ENCODE assay signal across 8 mouse cellular contexts in the genomic region with DNA sequence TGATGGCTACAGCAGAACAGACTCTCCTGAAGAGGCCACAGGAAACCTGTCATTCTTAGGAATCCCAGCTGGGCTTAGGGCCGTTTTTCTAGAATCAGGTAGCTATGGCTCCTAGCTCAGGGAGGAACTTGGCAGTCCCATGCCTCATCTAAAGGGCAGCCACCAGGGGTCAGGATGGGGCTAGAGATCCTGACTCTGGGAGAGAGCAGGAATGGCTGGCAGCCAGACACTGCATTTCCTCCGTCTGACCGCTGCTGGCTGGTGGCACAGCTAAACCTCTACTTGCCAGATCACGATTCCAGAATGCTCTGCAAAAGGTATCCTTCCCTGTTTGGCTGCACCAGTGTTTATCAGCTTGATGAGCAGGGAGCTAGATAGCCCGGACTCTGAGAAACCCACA. TPM values are rescaled to one million over a fixed set of nuclear protein-coding genes. Genes with fewer than 3 reads are reported as not detected.
DNase-seq lines count a peak whose midpoint lies in the region; ATAC-seq and TF ChIP-seq lines count a peak whose summit lies in the region.

No protein-coding gene starts in this region.

- TF ChIP-seq EP300 in MEL (IDR thresholded peaks at IDR 0.05; ENCODE audit: low read depth in 1 of 2, low read length in 2 of 2) = no peak

- peak; percentile 19 for TF ChIP-seq RAD21 in MEL (IDR thresholded peaks at IDR 0.05; ENCODE audit: low read depth, low read length)

- 5% methylated on average over 5 of the region's 5 CpGs for WGBS in embryonic facial prominence, embryonic 14.5 days
- 5% methylated on average over 5 of the region's 5 CpGs for WGBS in heart, embryonic 10.5 days
- 3% methylated on average over 5 of the region's 5 CpGs for WGBS in lung, embryonic 15.5 days

- H3K79me2 ChIP-seq in MEL (ENCODE audit: control insufficient read depth, insufficient read depth, low read length, poor library complexity) = no peaks in the 10 kb centered on the region

- TF ChIP-seq CTCF in MEL (IDR thresholded peaks at IDR 0.05 in 2 of 3, conservative IDR thresholded peaks at IDR 0.05 in 1 of 3; ENCODE audit: control insufficient read depth in 1 of 3, insufficient read depth in 1 of 3, low read depth in 2 of 3, low read length in 3 of 3, poor library complexity in 1 of 3, severe bottlenecking in 1 of 3) = peak; percentile 26 to 52 (median 47); a peak in 5 of 6 replicates

- peak; percentile 28 for DNase-seq in MEL (ENCODE audit: low read depth, low spot score)
- peak; percentile 89 for DNase-seq in adrenal gland, postnatal 25 days
- peak; percentile 94 for DNase-seq in embryonic facial prominence, embryonic 14.5 days (ENCODE audit: low spot score)
- DNase-seq in heart, embryonic 10.5 days (ENCODE audit: low spot score) = peak; percentile 92
- DNase-seq in kidney, adult 9 months = peak; percentile 85
- peak; percentile 53 for DNase-seq in retina, adult 2 months (ENCODE audit: low read depth, low spot score)

- no peak for TF ChIP-seq POLR2A in MEL (IDR thresholded peaks at IDR 0.05; ENCODE audit: control insufficient read depth in 1 of 2, insufficient read depth in 1 of 2, low read depth in 1 of 2, low read length in 2 of 2, poor library complexity in 1 of 2)

- no peak overlapping the region for H3K9ac ChIP-seq in MEL (ENCODE audit: control insufficient read depth, low read depth, low read length, poor library complexity, severe bottlenecking)
- no peak overlapping the region for H3K9ac ChIP-seq in embryonic facial prominence, embryonic 14.5 days (ENCODE audit: low read depth, low read length)
- H3K9ac ChIP-seq in lung, embryonic 15.5 days = no peak overlapping the region

- H3K4me3 ChIP-seq in MEL (ENCODE audit: control insufficient read depth in 1 of 2, insufficient read depth in 1 of 2, low read depth in 2 of 2, low read length in 2 of 2) = no peak overlapping the region
- H3K4me3 ChIP-seq in embryonic facial prominence, embryonic 14.5 days (ENCODE audit: low read depth, low read length) = no peak overlapping the region
- peak overlapping the region; percentile 29; the same call in 1 of the 2 replicates for H3K4me3 ChIP-seq in heart, embryonic 10.5 days
- no peak overlapping the region for H3K4me3 ChIP-seq in lung, embryonic 15.5 days

- H3K36me3 ChIP-seq in MEL (ENCODE audit: control insufficient read depth in 1 of 2, insufficient read depth in 2 of 2, low read length in 2 of 2) = no peaks in the 10 kb centered on the region
- H3K36me3 ChIP-seq in embryonic facial prominence, embryonic 14.5 days (ENCODE audit: control insufficient read depth, insufficient read depth, low read length) = no peaks in the 10 kb centered on the region
- no peaks in the 10 kb centered on the region for H3K36me3 ChIP-seq in heart, embryonic 10.5 days
- H3K36me3 ChIP-seq in lung, embryonic 15.5 days = no peaks in the 10 kb centered on the region

- no peak overlapping the region for H3K27ac ChIP-seq in MEL (ENCODE audit: control insufficient read depth, low read depth, low read length)
- 0 out of 2 replicates have a peak overlapping the region, but pooled peaks have one; percentile 4 for H3K27ac ChIP-seq in embryonic facial prominence, embryonic 14.5 days (replicated peaks; ENCODE audit: low read depth, low read length)
- H3K27ac ChIP-seq in heart, embryonic 10.5 days = no peak overlapping the region
- H3K27ac ChIP-seq in lung, embryonic 15.5 days = no peak overlapping the region

- peak overlapping the region; percentile 36 for H3K4me2 ChIP-seq in embryonic facial prominence, embryonic 14.5 days (ENCODE audit: low read depth, low read length)
- H3K4me2 ChIP-seq in lung, embryonic 15.5 days = peak overlapping the region; percentile 37

- H3K27me3 ChIP-seq in MEL (ENCODE audit: control insufficient read depth in 1 of 2, insufficient read depth in 2 of 2, low read length in 2 of 2) = peaks cover 4 to 14% of the 10 kb centered on the region in 2 experiments
- no peaks in the 10 kb centered on the region; the same call in 1 of the 2 replicates for H3K27me3 ChIP-seq in embryonic facial prominence, embryonic 14.5 days (replicated peaks; ENCODE audit: control insufficient read depth, insufficient read depth, low read length)
- H3K27me3 ChIP-seq in heart, embryonic 10.5 days (ENCODE audit: insufficient read depth, poor library complexity, severe bottlenecking) = peaks cover 27% of the 10 kb centered on the region
- peaks cover 10% of the 10 kb centered on the region for H3K27me3 ChIP-seq in lung, embryonic 15.5 days

- peak; percentile 93 for ATAC-seq in embryonic facial prominence, embryonic 14.5 days (ENCODE audit: low read depth)
- peak; percentile 83 for ATAC-seq in lung, embryonic 15.5 days (ENCODE audit: borderline replicate concordance, extremely low read depth, low FRiP score, low TSS enrichment)
- no peak for ATAC-seq in inflammation-experienced regulatory T-cells, adult 6 months

- H3K9me3 ChIP-seq in MEL (replicated peaks; ENCODE audit: insufficient read depth, low read length) = no peaks in the 10 kb centered on the region
- H3K9me3 ChIP-seq in embryonic facial prominence, embryonic 14.5 days (ENCODE audit: control insufficient read depth, low read length) = no peaks in the 10 kb centered on the region
- no peaks in the 10 kb centered on the region for H3K9me3 ChIP-seq in heart, embryonic 10.5 days
- no peaks in the 10 kb centered on the region for H3K9me3 ChIP-seq in lung, embryonic 15.5 days

- H3K4me1 ChIP-seq in MEL (ENCODE audit: control insufficient read depth in 1 of 2, insufficient read depth in 2 of 2, low read length in 2 of 2) = no peaks in the 10 kb centered on the region
- H3K4me1 ChIP-seq in embryonic facial prominence, embryonic 14.5 days (ENCODE audit: control insufficient read depth, insufficient read depth, low read length) = peaks cover 3% of the 10 kb centered on the region; the same call in 1 of the 2 replicates
- H3K4me1 ChIP-seq in heart, embryonic 10.5 days = peaks cover 10% of the 10 kb centered on the region
- H3K4me1 ChIP-seq in lung, embryonic 15.5 days = peaks cover 5% of the 10 kb centered on the region; the same call in 1 of the 2 replicates

TF ChIP-seq in MEL, 35 proteins besides CTCF, POLR2A, EP300 and RAD21:
- TF ChIP-seq MYB (IDR thresholded peaks at IDR 0.05; ENCODE audit: low read depth, low read length) (no peak), ZNF384 (IDR thresholded peaks at IDR 0.05; ENCODE audit: low read depth, low read length) (no peak), ZC3H11A (IDR thresholded peaks at IDR 0.05; ENCODE audit: low read depth, low read length) (peak; percentile 11; the same call in 1 of the 2 replicates), POLR2AphosphoS2 (IDR thresholded peaks at IDR 0.05; ENCODE audit: low read length) (no peak), SMC3 (IDR thresholded peaks at IDR 0.05; ENCODE audit: low read depth, low read length) (peak; percentile 36)

RNA-seq across cellular contexts. Expression of a gene that starts 5.2 kb away (rescaled TPM):
- not detected in 2 replicates for total RNA-seq in MEL (2012; rRNA removed)
- not detected for polyA plus RNA-seq in MEL (2012; ENCODE audit: insufficient read depth in 1 of 2, insufficient read length in 2 of 2, low read depth in 1 of 2, low replicate concordance in 2 of 2, missing spikeins in 1 of 2)
- 3.8 and 6.6 TPM in 2 replicates for total RNA-seq in adrenal gland, postnatal 25 days (2021)
- 3.0 and 3.8 TPM in 2 replicates for polyA plus RNA-seq in embryonic facial prominence, embryonic 14.5 days (2014; fragmentation: Nextera tagmentation; extraction: Ambion mirVana)
- 0.06 and 0.18 TPM in 2 replicates for polyA plus RNA-seq in heart, embryonic 10.5 days (2016; fragmentation: Nextera tagmentation; extraction: Ambion mirVana)
- polyA plus RNA-seq in lung, embryonic 15.5 days (2015; fragmentation: Nextera tagmentation; extraction: Ambion mirVana) = 0.33 and 0.37 TPM in 2 replicates
- polyA plus RNA-seq in inflammation-experienced regulatory T-cells, adult 6 months (2017; shearing (Covaris generic)) = not detected

RNA-seq across cellular contexts. Expression of a gene that starts 15.6 kb away (rescaled TPM):
- total RNA-seq in MEL (2012; rRNA removed) = 12.5 and 12.6 TPM in 2 replicates
- polyA plus RNA-seq in MEL (2012; ENCODE audit: insufficient read depth in 1 of 2, insufficient read length in 2 of 2, low read depth in 1 of 2, low replicate concordance in 2 of 2, missing spikeins in 1 of 2) = 10 to 100 TPM in 1 of 2 experiments, not detected in 1; 47.9 TPM
- total RNA-seq in adrenal gland, postnatal 25 days (2021) = 27.4 and 32.8 TPM in 2 replicates
- 15.3 and 17.6 TPM in 2 replicates for polyA plus RNA-seq in embryonic facial prominence, embryonic 14.5 days (2014; fragmentation: Nextera tagmentation; extraction: Ambion mirVana)
- 15.6 and 18.9 TPM in 2 replicates for polyA plus RNA-seq in heart, embryonic 10.5 days (2016; fragmentation: Nextera tagmentation; extraction: Ambion mirVana)
- 17.2 and 18.9 TPM in 2 replicates for polyA plus RNA-seq in lung, embryonic 15.5 days (2015; fragmentation: Nextera tagmentation; extraction: Ambion mirVana)
- 100 to 1,000 TPM; 103 to 111 (median 110) TPM for polyA plus RNA-seq in inflammation-experienced regulatory T-cells, adult 6 months (2017; shearing (Covaris generic))

RNA-seq across cellular contexts. Expression of a gene that starts 27.4 kb away (rescaled TPM):
- 8.7 and 9.0 TPM in 2 replicates for total RNA-seq in MEL (2012; rRNA removed)
- polyA plus RNA-seq in MEL (2012; ENCODE audit: insufficient read depth in 1 of 2, insufficient read length in 2 of 2, low read depth in 1 of 2, low replicate concordance in 2 of 2, missing spikeins in 1 of 2) = 10 to 100 TPM in 1 of 2 experiments, not detected in 1; 13.2 TPM
- 16.2 and 21.6 TPM in 2 replicates for total RNA-seq in adrenal gland, postnatal 25 days (2021)
- polyA plus RNA-seq in embryonic facial prominence, embryonic 14.5 days (2014; fragmentation: Nextera tagmentation; extraction: Ambion mirVana) = 16.7 and 22.6 TPM in 2 replicates
- polyA plus RNA-seq in heart, embryonic 10.5 days (2016; fragmentation: Nextera tagmentation; extraction: Ambion mirVana) = 16.1 and 16.4 TPM in 2 replicates
- polyA plus RNA-seq in lung, embryonic 15.5 days (2015; fragmentation: Nextera tagmentation; extraction: Ambion mirVana) = 22.0 and 22.9 TPM in 2 replicates
- polyA plus RNA-seq in inflammation-experienced regulatory T-cells, adult 6 months (2017; shearing (Covaris generic)) = 10 to 100 TPM in 1 of 3 experiments, 1 to 10 TPM in 2; 7.8 to 12.1 (median 9.3) TPM

RNA-seq across cellular contexts. Expression of a gene that starts 29.8 kb away (rescaled TPM):
- total RNA-seq in MEL (2012; rRNA removed) = 0.42 TPM in 2 replicates
- polyA plus RNA-seq in MEL (2012; ENCODE audit: insufficient read depth in 1 of 2, insufficient read length in 2 of 2, low read depth in 1 of 2, low replicate concordance in 2 of 2, missing spikeins in 1 of 2) = 1 to 10 TPM in 1 of 2 experiments, not detected in 1; 3.2 TPM
- 9.1 and 9.9 TPM in 2 replicates for total RNA-seq in adrenal gland, postnatal 25 days (2021)
- 3.4 and 3.7 TPM in 2 replicates for polyA plus RNA-seq in embryonic facial prominence, embryonic 14.5 days (2014; fragmentation: Nextera tagmentation; extraction: Ambion mirVana)
- polyA plus RNA-seq in heart, embryonic 10.5 days (2016; fragmentation: Nextera tagmentation; extraction: Ambion mirVana) = 3.8 and 4.2 TPM in 2 replicates
- 4.2 and 4.3 TPM in 2 replicates for polyA plus RNA-seq in lung, embryonic 15.5 days (2015; fragmentation: Nextera tagmentation; extraction: Ambion mirVana)
- 1 to 10 TPM; 4.1 to 4.9 (median 4.2) TPM for polyA plus RNA-seq in inflammation-experienced regulatory T-cells, adult 6 months (2017; shearing (Covaris generic))

Comparison
In these comparisons a context has a peak if more than half of its experiments do, and no peak if none do; other contexts are left out.
1. DNase-seq: peak in every context shown above with its lines; median percentile 94 in embryonic facial prominence, embryonic 14.5 days; 92 in heart, embryonic 10.5 days; 89 in adrenal gland, postnatal 25 days; 85 in kidney, adult 9 months; 53 in retina, adult 2 months; 28 in MEL.